Mouse (Mus musculus) liver, postnatal 0 days (tissue): ENCODE measurements at regions not wholly inside any gene's neighbourhood (a gene's known extent, or its start where the extent isn't known, plus 50 kb on each side); places are given as distances from the start of the nearest gene placed in this dataset.

Source experiments
- CTCF ChIP-seq: sonication (generic); IDR thresholded peaks from 2 replicates; pipeline ENCODE4 v1.5.1; 2016; ENCODE audit warnings: antibody characterized with exemption, low read depth
- EP300 ChIP-seq: IDR thresholded peaks from 2 replicates; pipeline ENCODE4 v1.6.1; 2016; ENCODE audit warnings: antibody characterized with exemption, low read depth, mild to moderate bottlenecking

GRCm38 (mm10) chr3:41312492-41312891, 229.6 kb upstream of the Pgrmc2 start:
- TF ChIP-seq CTCF: no peak
- TF ChIP-seq EP300: no peak
